Mouse (Mus musculus) lung, adult 2 months (tissue): ENCODE data around the gene Fastkd5.

Source experiments
- CTCF ChIP-seq: fragments of 200-500 bp; IDR thresholded peaks from 2 replicates; pipeline ENCODE4 v1.5.1; 2011; ENCODE audit warnings: mild to moderate bottlenecking, low read length, control low read depth; ENCODE audit not compliant: insufficient read depth
- POLR2A ChIP-seq: fragments of 200-500 bp; IDR thresholded peaks from 2 replicates; pipeline ENCODE4 v1.6.1; 2011; ENCODE audit warnings: low read depth, mild to moderate bottlenecking, control low read depth, low read length, borderline replicate concordance; ENCODE audit errors: extremely low read depth

GRCm38 (mm10) chr2:130645198-130645597, 15.4 kb upstream of the Fastkd5 start:
- no peak for TF ChIP-seq CTCF
- no peak for TF ChIP-seq POLR2A
